Mouse (Mus musculus) neural tube, embryonic 11.5 days (tissue): Measurements from ENCODE around the gene Cacng2. TPM values are rescaled to one million over a fixed set of nuclear protein-coding genes. Genes with fewer than 3 reads are reported as not detected.

Source experiments
- ATAC-seq: fragments of 200-750 bp; cut with Nextera tagmentation; 2 replicates; pipeline ENCODE4 v1.8.0; 2017; ENCODE audit warnings: moderate number of reproducible peaks, mild to moderate bottlenecking, moderate TSS enrichment, moderate library complexity; ENCODE audit not compliant: insufficient read depth, low FRiP score, low TSS enrichment
- DNase-seq: peaks from one replicate; pipeline ENCODE4 v3.0.0-alpha.2; 2015; ENCODE audit warnings: low spot score
- H3K27ac ChIP-seq: fragments of 300-500 bp; sonication (generic); 2 replicates; pipeline ENCODE4 v1.5.1; 2014; ENCODE audit warnings: low read depth, mild to moderate bottlenecking, low read length
- H3K27me3 ChIP-seq: fragments of 300-500 bp; sonication (generic); 2 replicates; pipeline ENCODE4 v1.6.1; 2014; ENCODE audit warnings: mild to moderate bottlenecking, low read length, mixed read lengths; ENCODE audit not compliant: control insufficient read depth, insufficient read depth
- H3K36me3 ChIP-seq: fragments of 300-500 bp; sonication (generic); 2 replicates; pipeline ENCODE4 v1.6.1; 2014; ENCODE audit warnings: mild to moderate bottlenecking, low read length, moderate library complexity, mixed read lengths; ENCODE audit not compliant: control insufficient read depth, insufficient read depth
- H3K4me1 ChIP-seq: fragments of 300-500 bp; sonication (generic); 2 replicates; pipeline ENCODE4 v1.6.1; 2014; ENCODE audit warnings: low read length, mixed read lengths; ENCODE audit not compliant: control insufficient read depth, insufficient read depth
- H3K4me2 ChIP-seq: fragments of 300-500 bp; sonication (generic); 2 replicates; pipeline ENCODE4 v1.6.1; 2014; ENCODE audit warnings: low read depth, mild to moderate bottlenecking, moderate library complexity
- H3K4me3 ChIP-seq: fragments of 300-500 bp; sonication (generic); 2 replicates; pipeline ENCODE4 v1.5.1; 2014; ENCODE audit warnings: low read depth, low read length
- H3K9ac ChIP-seq: fragments of 300-500 bp; sonication (generic); 2 replicates; pipeline ENCODE4 v1.6.1; 2014; ENCODE audit warnings: mild to moderate bottlenecking, low read length
- H3K9me3 ChIP-seq: fragments of 300-500 bp; sonication (generic); 2 replicates; pipeline ENCODE4 v1.6.1; 2016; ENCODE audit warnings: low read length; ENCODE audit not compliant: control insufficient read depth
- WGBS: fragments of 180-500 bp; shearing (Covaris S2); extraction: QIAGEN DNeasy Blood & Tissue Kit; methylation state at CpG from one replicate; pipeline ENCODE4 v1.1.7; 2014; 5-methylcytosine and 5-hydroxymethylcytosine counted together
- polyA plus RNA-seq: library from polyadenylated mRNA; unstranded; fragments of >200 nt; fragmentation: Nextera tagmentation; extraction: Ambion mirVana; gene quantifications from 2 replicates; pipeline ENCODE4 v1.2.1, GENCODE M21; 2014

Cacng2 gene
- 1.4 and 1.7 TPM in 2 replicates for polyA plus RNA-seq

DNA sequence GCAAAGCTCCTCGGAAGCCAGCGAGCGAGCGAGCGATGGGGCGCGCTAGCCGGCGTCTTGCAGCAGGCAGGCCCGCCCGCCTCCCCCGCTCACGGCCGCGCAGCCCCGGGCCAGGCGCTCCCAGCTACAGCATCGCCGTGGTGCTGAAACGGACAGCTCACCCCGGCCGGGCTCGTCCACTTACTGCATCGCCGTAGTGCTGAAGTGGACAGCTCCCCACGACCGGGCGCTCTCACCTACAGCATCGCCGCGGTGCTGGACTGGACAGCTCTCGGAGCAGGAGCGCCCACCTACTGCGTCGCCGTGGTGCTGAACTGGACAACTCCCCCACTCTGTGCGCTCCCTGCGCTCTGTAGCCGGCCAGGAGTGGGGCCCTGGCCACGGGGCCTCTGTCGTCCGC is at the start of gene Cacng2:
Cacng2 (minus strand) TSS at position 325 of the 400 bp plus-strand sequence.
- under 1% methylated on average over 27 of the region's 42 CpGs for WGBS
- DNase-seq (peak; percentile 95), ATAC-seq (peak; percentile 85)
- H3K4me2 ChIP-seq, result peak within 1 kb of the TSS; percentile 52
- H3K4me1 ChIP-seq, result 0 out of 2 replicates have a peak, but pooled peaks cover 2% of the 10 kb centered on the region
- peaks cover 7% of the 10 kb centered on the region; the same call in 1 of the 2 replicates for H3K27me3 ChIP-seq
- H3K27ac ChIP-seq, result 0 out of 2 replicates have a peak within 1 kb of the TSS, but pooled peaks have one; percentile 14
- H3K4me3 ChIP-seq, result peak within 1 kb of the TSS; percentile 41
- peak within 1 kb of the TSS; percentile 54 for H3K9ac ChIP-seq
- H3K36me3 ChIP-seq, result no peaks in the 10 kb centered on the region
- H3K9me3 ChIP-seq, result no peaks in the 10 kb centered on the region

- Histone ChIP-seq H3K27ac (no peak overlapping the region), H3K4me2 (no peak overlapping the region), H3K9me3 (no peaks in the 10 kb centered on the region), H3K27me3 (no peaks in the 10 kb centered on the region), H3K36me3 (no peaks in the 10 kb centered on the region), H3K4me1 (peaks cover 9% of the 10 kb centered on the region), H3K4me3 (no peak overlapping the region), H3K9ac (no peak overlapping the region)
- 89% methylated on average over 11 of the region's 11 CpGs for WGBS
- no peak for ATAC-seq
- no peak for DNase-seq
These were observed 49.7 kb upstream of the Cacng2 start for GRCm38 (mm10) chr15:78169566-78169965.

- no peak for ATAC-seq
- Histone ChIP-seq H3K36me3 (no peaks in the 10 kb centered on the region), H3K9me3 (no peaks in the 10 kb centered on the region), H3K4me2 (no peak overlapping the region), H3K4me1 (no peaks in the 10 kb centered on the region), H3K4me3 (no peak overlapping the region), H3K27me3 (no peaks in the 10 kb centered on the region), H3K27ac (no peak overlapping the region), H3K9ac (no peak overlapping the region)
- 84% methylated on average over 4 of the region's 4 CpGs for WGBS
- DNase-seq, result no peak
These were observed 45.5 kb upstream of the Cacng2 start for GRCm38 (mm10) chr15:78165292-78165691.

DNA sequence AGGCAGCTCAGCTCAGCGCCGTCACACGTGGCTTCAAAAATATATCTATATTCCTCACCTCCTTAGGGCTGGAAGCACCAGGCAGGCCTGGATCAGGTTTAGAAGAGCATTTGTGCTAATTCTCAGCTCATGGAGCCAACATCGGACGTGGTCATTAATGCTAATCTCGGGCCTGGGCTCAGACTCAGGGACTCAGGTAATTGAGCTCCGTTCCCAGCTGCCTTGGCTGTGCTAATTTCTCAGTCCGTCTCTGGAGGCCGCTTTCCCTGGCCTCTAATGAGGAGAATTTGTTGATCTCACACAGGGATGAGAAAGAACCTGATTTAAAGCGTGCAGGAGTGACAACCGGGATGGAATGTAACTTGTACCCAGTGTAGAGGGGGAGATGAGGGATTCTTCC is 44.6 kb upstream of the Cacng2 start:
- no peak overlapping the region for H3K27ac ChIP-seq
- no peak for ATAC-seq

GRCm38 (mm10) chr15:78161946-78162345 is 42.1 kb upstream of the Cacng2 start:
- H3K9me3 ChIP-seq, result no peaks in the 10 kb centered on the region
- H3K27ac ChIP-seq, result no peak overlapping the region
- H3K36me3 ChIP-seq, result no peaks in the 10 kb centered on the region
- WGBS, result 73% methylated on average over 9 of the region's 9 CpGs
- H3K4me3 ChIP-seq, result no peak overlapping the region
- H3K4me1 ChIP-seq, result no peaks in the 10 kb centered on the region
- H3K27me3 ChIP-seq, result no peaks in the 10 kb centered on the region
- no peak overlapping the region for H3K9ac ChIP-seq
- ATAC-seq, result no peak
- H3K4me2 ChIP-seq, result no peak overlapping the region
- DNase-seq, result no peak

More for the DNA sequence above, 44.6 kb upstream of the Cacng2 start:
- Histone ChIP-seq H3K4me3 (no peak overlapping the region), H3K36me3 (no peaks in the 10 kb centered on the region), H3K9me3 (no peaks in the 10 kb centered on the region), H3K4me1 (no peaks in the 10 kb centered on the region), H3K4me2 (no peak overlapping the region), H3K27me3 (no peaks in the 10 kb centered on the region), H3K9ac (no peak overlapping the region)
- 84% methylated on average over 11 of the region's 11 CpGs for WGBS
- DNase-seq, result no peak

- H3K4me3 ChIP-seq, result no peak overlapping the region
- 88% methylated on average over 5 of the region's 5 CpGs for WGBS
- no peak overlapping the region for H3K4me2 ChIP-seq
- DNase-seq (no peak), ATAC-seq (no peak)
- no peaks in the 10 kb centered on the region for H3K9me3 ChIP-seq
- H3K9ac ChIP-seq, result no peak overlapping the region
- H3K4me1 ChIP-seq, result 0 out of 2 replicates have a peak, but pooled peaks cover 3% of the 10 kb centered on the region
- no peaks in the 10 kb centered on the region for H3K36me3 ChIP-seq
- H3K27ac ChIP-seq, result no peak overlapping the region
- no peaks in the 10 kb centered on the region for H3K27me3 ChIP-seq
These were observed 38.5 kb upstream of the Cacng2 start for GRCm38 (mm10) chr15:78158335-78158734.

- Histone ChIP-seq H3K9ac (no peak overlapping the region), H3K27me3 (no peaks in the 10 kb centered on the region), H3K36me3 (no peaks in the 10 kb centered on the region), H3K4me1 (0 out of 2 replicates have a peak, but pooled peaks cover 3% of the 10 kb centered on the region), H3K4me2 (no peak overlapping the region), H3K4me3 (no peak overlapping the region), H3K9me3 (no peaks in the 10 kb centered on the region), H3K27ac (no peak overlapping the region)
- ATAC-seq, result no peak
- DNase-seq, result no peak
- whole genome bisulfite sequencing, result 72% methylated on average over 4 of the region's 4 CpGs
These were observed 38.0 kb upstream of the Cacng2 start for GRCm38 (mm10) chr15:78157824-78158223.

GRCm38 (mm10) chr15:78157330-78157729 is 37.5 kb upstream of the Cacng2 start:
- H3K4me2 ChIP-seq, result no peak overlapping the region
- no peaks in the 10 kb centered on the region for H3K9me3 ChIP-seq
- DNase-seq (no peak), ATAC-seq (no peak)
- no peak overlapping the region for H3K27ac ChIP-seq
- H3K4me1 ChIP-seq, result 0 out of 2 replicates have a peak, but pooled peaks cover 3% of the 10 kb centered on the region
- no peak overlapping the region for H3K4me3 ChIP-seq
- no peaks in the 10 kb centered on the region for H3K36me3 ChIP-seq
- H3K9ac ChIP-seq, result no peak overlapping the region
- no peaks in the 10 kb centered on the region for H3K27me3 ChIP-seq
- WGBS, result 83% methylated on average over 8 of the region's 8 CpGs

- no peak for DNase-seq
- 88% methylated on average over 6 of the region's 6 CpGs for WGBS
- no peaks in the 10 kb centered on the region for H3K36me3 ChIP-seq
- H3K27ac ChIP-seq, result no peak overlapping the region
- no peak overlapping the region for H3K4me2 ChIP-seq
- H3K27me3 ChIP-seq, result no peaks in the 10 kb centered on the region
- ATAC-seq, result no peak
- H3K4me3 ChIP-seq, result no peak overlapping the region
- H3K9me3 ChIP-seq, result no peaks in the 10 kb centered on the region
- no peak overlapping the region for H3K9ac ChIP-seq
- H3K4me1 ChIP-seq, result 0 out of 2 replicates have a peak, but pooled peaks cover 3% of the 10 kb centered on the region
These were observed 35.6 kb upstream of the Cacng2 start for GRCm38 (mm10) chr15:78155421-78155820.
